Mouse (Mus musculus): ENCODE measurements around the gene Amotl1. TPM values are rescaled to one million over a fixed set of nuclear protein-coding genes. Genes with fewer than 3 reads are reported as not detected.

Amotl1 gene
- polyA plus RNA-seq, 1 experiment from 2014 or later = 14.6 TPM

DNA sequence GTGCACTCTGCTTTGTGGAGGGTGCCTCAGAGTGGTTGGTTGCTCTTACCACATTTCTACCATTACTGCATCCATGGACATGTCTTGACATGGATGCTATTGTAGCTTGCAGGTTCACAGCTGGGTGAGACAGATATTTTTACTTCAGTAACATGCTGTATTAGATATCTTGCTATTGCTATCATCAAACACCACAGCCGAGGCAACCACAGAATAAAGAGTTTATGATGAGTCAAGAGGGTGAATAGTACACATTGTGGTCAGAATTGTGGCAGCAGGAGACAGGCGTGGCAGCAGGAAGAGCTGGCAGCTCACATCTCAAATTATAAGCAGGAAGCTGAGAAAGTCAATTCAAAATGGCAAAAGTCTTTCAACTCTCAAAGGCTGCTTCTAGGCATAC, 76.4 kb downstream of the Amotl1 start:
- Histone ChIP-seq H3K27me3 (no peaks in the 10 kb centered on the region), H3K4me1 (no peaks in the 10 kb centered on the region), H3K27ac (replicated peaks) (no peak overlapping the region), H3K36me3 (peaks cover 69% of the 10 kb centered on the region), H3K9me3 (no peaks in the 10 kb centered on the region), H3K9ac (replicated peaks) (no peak overlapping the region), H3K4me2 (replicated peaks) (no peak overlapping the region), H3K4me3 (no peak overlapping the region)
- WGBS = 83% methylated on average over 2 of the region's 2 CpGs
- ATAC-seq (ENCODE audit: low FRiP score, low read depth) = no peak

DNA sequence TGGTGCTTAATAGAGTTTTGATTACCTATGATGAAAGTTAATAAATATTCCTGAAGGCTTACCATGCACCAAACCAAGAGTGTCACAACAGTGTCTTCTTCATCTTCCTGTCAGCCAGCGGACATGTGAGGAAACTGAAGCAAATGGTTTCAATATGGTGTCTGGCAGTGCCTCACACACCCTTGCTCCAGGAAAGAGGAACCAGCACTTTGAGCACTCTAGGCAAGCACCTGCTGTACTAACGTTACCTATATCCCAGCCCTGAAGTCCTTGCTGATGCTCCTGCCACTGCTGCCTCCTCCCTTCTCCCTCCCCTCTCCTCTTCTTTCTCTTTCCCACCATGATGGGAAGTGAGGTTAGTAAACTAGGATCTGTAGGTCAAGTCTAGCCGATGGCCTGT, 80.4 kb downstream of the Amotl1 start:
- Histone ChIP-seq H3K4me1 (no peaks in the 10 kb centered on the region), H3K9me3 (no peaks in the 10 kb centered on the region), H3K36me3 (peaks cover 63% of the 10 kb centered on the region), H3K9ac (replicated peaks) (no peak overlapping the region), H3K27ac (replicated peaks) (no peak overlapping the region), H3K4me3 (no peak overlapping the region), H3K27me3 (no peaks in the 10 kb centered on the region), H3K4me2 (replicated peaks) (no peak overlapping the region)
- WGBS = 99% methylated on average over 3 of the region's 3 CpGs
- ATAC-seq (ENCODE audit: low FRiP score, low read depth) = no peak

DNA sequence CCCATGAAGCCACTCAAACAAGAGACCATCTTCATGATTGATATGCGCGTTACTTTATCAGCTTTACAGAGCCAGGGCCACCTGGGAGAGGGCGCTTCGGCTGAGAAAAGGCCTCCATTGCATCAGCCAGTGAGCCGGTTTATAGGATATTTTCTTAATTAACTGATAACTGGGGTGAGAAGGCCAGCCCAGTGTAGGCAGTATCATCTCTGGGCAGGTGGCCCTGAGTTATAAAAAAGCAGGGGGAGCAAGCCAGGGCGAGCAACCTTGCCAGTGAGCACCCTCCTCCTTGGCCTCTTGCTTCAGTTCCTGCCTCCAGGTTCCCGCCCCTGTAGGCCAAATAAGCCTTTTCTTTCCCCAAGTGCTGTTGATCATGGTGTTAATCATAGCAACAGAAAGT, 81.5 kb downstream of the Amotl1 start:
- Histone ChIP-seq H3K4me2 (replicated peaks) (no peak overlapping the region), H3K9ac (replicated peaks) (no peak overlapping the region), H3K9me3 (no peaks in the 10 kb centered on the region), H3K4me1 (no peaks in the 10 kb centered on the region), H3K27ac (replicated peaks) (no peak overlapping the region), H3K4me3 (no peak overlapping the region), H3K27me3 (no peaks in the 10 kb centered on the region), H3K36me3 (peaks cover 60% of the 10 kb centered on the region)
- WGBS = 93% methylated on average over 7 of the region's 7 CpGs
- no peak for ATAC-seq (ENCODE audit: low FRiP score, low read depth)

DNA sequence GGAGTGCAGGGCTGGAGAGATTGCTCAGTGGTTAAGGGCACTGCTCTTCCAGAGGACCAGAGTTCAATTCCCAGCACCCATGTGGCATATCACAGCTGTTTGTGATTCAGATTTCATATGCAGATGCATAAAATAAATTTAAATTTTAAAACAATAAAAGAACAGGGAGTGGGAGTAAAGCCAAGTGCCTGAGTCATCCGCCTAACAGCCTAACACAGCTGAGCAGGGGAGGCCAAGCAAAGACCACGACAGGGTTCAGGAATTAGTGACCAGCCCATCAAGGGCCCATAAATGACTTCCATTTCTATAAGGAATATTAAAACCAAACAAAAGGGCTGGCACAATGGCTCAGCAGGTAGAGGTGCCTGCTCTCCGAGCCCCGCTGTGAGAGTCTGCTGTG, 84.3 kb downstream of the Amotl1 start:
- Histone ChIP-seq H3K4me1 (no peaks in the 10 kb centered on the region), H3K9me3 (no peaks in the 10 kb centered on the region), H3K9ac (replicated peaks) (no peak overlapping the region), H3K36me3 (peaks cover 83% of the 10 kb centered on the region), H3K4me3 (no peak overlapping the region), H3K4me2 (replicated peaks) (no peak overlapping the region), H3K27me3 (no peaks in the 10 kb centered on the region), H3K27ac (replicated peaks) (no peak overlapping the region)
- ATAC-seq (ENCODE audit: low FRiP score, low read depth) = no peak
- 64% methylated on average over 4 of the region's 4 CpGs for WGBS

DNA sequence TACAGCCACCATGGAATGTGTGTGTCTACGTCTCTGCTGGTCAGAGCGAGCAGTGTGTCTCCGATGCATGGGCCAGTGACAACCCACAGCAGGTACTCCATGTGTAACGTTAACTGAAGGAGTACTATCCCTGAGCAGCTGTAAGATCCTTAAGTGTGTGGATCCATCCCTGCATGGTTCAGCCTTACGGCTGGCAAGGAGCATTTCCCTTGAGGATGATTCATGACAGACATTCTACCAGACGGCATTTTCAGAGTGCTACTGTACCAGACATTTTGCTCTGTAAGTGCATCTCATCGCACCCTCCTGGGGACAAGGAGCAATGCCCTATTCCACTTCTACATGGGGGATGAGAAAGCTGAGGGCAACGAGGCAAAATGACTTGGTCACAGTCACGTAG, 84.9 kb downstream of the Amotl1 start:
- H3K4me1 ChIP-seq = no peaks in the 10 kb centered on the region
- no peak overlapping the region for H3K27ac ChIP-seq (replicated peaks)
- no peaks in the 10 kb centered on the region for H3K9me3 ChIP-seq
- H3K4me3 ChIP-seq = no peak overlapping the region
- H3K27me3 ChIP-seq = no peaks in the 10 kb centered on the region
- H3K4me2 ChIP-seq (replicated peaks) = no peak overlapping the region
- WGBS = 92% methylated on average over 9 of the region's 9 CpGs
- no peak overlapping the region for H3K9ac ChIP-seq (replicated peaks)
- H3K36me3 ChIP-seq = peaks cover 82% of the 10 kb centered on the region
- ATAC-seq (ENCODE audit: low FRiP score, low read depth) = no peak

DNA sequence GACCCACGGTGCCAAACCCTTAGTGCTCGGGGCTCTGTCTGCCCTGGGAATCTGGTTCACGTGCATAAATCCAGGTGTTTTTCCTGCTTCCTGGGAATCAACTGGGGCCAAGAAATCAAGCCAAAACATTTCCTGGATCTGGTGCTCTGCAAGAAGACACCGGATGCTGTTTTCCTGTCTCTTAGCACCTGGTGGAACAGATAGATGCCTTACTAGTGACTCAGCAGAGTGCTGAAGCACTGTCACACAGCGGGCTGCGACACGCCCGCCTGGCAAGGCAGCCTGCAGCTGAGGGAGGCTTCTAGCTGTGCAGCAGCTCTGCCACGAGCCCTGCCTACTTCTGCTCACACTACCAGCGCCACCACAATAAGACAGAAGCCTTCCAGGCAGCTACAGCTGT, 85.4 kb downstream of the Amotl1 start:
- H3K4me1 ChIP-seq = no peaks in the 10 kb centered on the region
- H3K4me3 ChIP-seq = no peak overlapping the region
- H3K27me3 ChIP-seq = no peaks in the 10 kb centered on the region
- H3K27ac ChIP-seq (replicated peaks) = no peak overlapping the region
- WGBS = 88% methylated on average over 10 of the region's 10 CpGs
- no peak overlapping the region for H3K9ac ChIP-seq (replicated peaks)
- no peak overlapping the region for H3K4me2 ChIP-seq (replicated peaks)
- no peaks in the 10 kb centered on the region for H3K9me3 ChIP-seq
- ATAC-seq (ENCODE audit: low FRiP score, low read depth) = no peak
- H3K36me3 ChIP-seq = peaks cover 84% of the 10 kb centered on the region

DNA sequence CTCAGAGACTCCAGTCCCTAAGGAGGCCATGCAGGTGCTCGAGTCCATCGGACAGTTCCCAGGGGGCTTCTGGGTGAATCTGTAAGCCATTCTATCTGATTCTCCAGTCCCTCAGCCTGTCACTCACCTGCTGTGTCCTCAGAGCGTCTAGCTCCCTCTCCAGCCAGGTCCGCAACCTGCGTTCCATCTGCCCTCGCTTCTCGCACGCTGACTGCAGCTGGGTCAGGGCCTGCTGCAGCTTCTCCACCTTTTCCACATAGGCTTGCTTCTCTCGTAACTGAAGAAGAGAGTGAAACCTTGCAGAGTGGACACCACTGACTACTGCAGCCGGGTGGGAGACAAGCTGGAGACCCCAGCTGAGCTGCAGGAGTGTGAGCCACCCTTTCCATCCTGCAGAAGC, 86.5 kb downstream of the Amotl1 start:
- no peaks in the 10 kb centered on the region for H3K9me3 ChIP-seq
- no peak overlapping the region for H3K4me2 ChIP-seq (replicated peaks)
- no peak for ATAC-seq (ENCODE audit: low FRiP score, low read depth)
- H3K4me1 ChIP-seq = no peaks in the 10 kb centered on the region
- no peak overlapping the region for H3K27ac ChIP-seq (replicated peaks)
- H3K27me3 ChIP-seq = no peaks in the 10 kb centered on the region
- peaks cover 83% of the 10 kb centered on the region for H3K36me3 ChIP-seq
- H3K9ac ChIP-seq (replicated peaks) = no peak overlapping the region
- 91% methylated on average over 10 of the region's 10 CpGs for WGBS
- no peak overlapping the region for H3K4me3 ChIP-seq

DNA sequence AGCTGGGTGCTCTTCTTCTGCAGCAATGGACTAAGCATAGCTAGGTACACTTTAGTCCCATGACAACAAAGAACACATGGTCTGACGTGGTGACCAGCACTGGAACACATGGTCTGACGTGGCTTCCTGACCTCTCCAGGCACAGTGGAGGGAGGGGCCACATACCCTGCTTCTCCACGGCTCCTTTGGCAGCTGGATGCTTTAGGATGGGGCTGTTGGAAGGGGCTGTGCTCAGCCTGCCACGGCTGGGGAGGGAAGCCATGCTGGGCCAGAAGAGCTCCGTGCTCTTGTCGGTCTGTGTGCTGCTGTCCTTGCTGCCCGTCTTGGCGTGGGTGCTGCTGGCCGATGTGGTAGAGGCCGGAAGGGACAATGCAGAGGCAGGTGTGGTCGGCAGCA, 96.5 kb downstream of the Amotl1 start:
- 88% methylated on average over 11 of the region's 11 CpGs for WGBS
- H3K4me3 ChIP-seq = no peak overlapping the region
- H3K27ac ChIP-seq (replicated peaks) = no peak overlapping the region
- no peak for ATAC-seq (ENCODE audit: low FRiP score, low read depth)
- H3K4me1 ChIP-seq = no peaks in the 10 kb centered on the region
- no peak overlapping the region for H3K4me2 ChIP-seq (replicated peaks)
- no peak overlapping the region for H3K9ac ChIP-seq (replicated peaks)
- H3K9me3 ChIP-seq = no peaks in the 10 kb centered on the region
- H3K27me3 ChIP-seq = no peaks in the 10 kb centered on the region
- peaks cover 83% of the 10 kb centered on the region for H3K36me3 ChIP-seq

DNA sequence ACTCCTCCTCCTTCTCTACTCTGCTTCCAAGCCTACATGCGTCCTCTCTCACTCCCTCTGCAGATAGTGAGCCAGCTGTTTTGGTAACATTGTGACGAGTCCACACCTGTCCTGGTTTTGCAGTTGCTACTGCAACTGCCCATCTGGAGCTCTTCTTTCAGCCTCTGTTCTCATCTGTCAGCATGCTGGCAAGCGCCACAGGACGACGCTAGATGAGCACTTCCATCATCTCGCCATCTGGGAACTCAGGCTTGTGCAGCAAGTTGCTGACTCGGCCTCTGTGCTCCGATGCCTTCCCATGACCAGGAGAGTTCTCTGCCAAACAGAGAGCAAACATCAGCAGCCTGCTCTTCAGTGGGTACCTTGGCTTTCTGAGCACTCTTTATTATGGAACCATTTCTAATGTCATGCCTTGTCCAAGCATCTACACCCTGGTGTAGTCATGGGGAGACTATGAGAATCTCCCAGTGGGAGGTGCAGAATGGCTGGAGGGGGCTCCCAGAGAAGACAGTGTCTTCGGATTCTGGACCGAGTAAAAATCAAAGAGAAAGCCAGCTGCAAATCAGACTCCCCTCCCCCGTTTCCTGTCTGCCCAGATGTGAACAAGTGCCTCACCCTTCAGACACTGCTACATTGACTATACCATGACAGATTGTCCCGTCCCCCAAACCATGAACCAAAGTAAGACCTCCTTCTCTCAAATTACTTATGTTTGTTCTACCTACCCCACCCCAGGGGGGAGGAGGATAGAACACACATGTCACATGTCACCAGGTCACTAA, 97.1 kb downstream of the Amotl1 start:
- Histone ChIP-seq H3K4me2 (replicated peaks) (no peak overlapping the region), H3K9ac (replicated peaks) (no peak overlapping the region), H3K27me3 (no peaks in the 10 kb centered on the region), H3K27ac (replicated peaks) (no peak overlapping the region), H3K4me1 (no peaks in the 10 kb centered on the region), H3K4me3 (no peak overlapping the region), H3K9me3 (no peaks in the 10 kb centered on the region), H3K36me3 (peaks cover 87% of the 10 kb centered on the region)
- no peak for ATAC-seq (ENCODE audit: low FRiP score, low read depth)
- WGBS = 88% methylated on average over 12 of the region's 12 CpGs

DNA sequence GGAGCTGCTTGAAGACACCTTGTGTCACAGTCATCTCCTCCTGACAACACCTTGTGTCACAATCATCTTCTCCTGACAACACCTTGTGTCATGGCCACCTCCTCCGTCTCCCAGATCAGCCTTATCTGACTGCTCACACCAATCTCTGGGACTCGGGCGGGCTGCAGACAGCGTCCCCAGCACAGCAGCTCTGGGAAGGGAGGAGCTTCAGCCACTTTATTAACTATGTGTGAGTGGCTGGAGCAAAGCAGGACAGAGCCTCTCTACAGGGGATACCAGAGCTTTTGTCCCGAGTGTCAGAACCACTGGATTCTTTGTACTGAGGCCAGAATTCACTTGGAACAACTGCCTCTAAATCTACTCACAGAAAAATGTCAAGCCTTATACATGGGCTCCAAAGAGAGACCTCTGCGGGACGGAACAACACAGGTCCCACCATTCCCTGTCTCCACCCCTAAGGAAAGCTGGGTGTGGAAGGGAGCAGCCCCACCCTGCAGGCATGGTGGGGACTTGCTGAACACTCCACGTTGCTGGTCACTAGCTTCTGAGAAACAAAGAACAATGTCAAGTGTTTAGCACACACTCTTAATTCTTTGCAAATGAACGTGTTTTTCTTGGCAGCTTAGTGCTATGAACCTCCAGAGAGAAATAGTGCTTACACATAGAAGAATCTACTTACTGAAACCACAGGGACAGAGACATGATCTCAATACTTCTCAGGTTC, 100.7 kb downstream of the Amotl1 start:
- Histone ChIP-seq H3K9me3 (no peaks in the 10 kb centered on the region), H3K27ac (replicated peaks) (no peak overlapping the region), H3K36me3 (peaks cover 86% of the 10 kb centered on the region), H3K4me2 (replicated peaks) (no peak overlapping the region), H3K4me3 (no peak overlapping the region), H3K9ac (replicated peaks) (no peak overlapping the region), H3K4me1 (no peaks in the 10 kb centered on the region), H3K27me3 (no peaks in the 10 kb centered on the region)
- WGBS = 73% methylated on average over 9 of the region's 9 CpGs
- ATAC-seq (ENCODE audit: low FRiP score, low read depth) = no peak

DNA sequence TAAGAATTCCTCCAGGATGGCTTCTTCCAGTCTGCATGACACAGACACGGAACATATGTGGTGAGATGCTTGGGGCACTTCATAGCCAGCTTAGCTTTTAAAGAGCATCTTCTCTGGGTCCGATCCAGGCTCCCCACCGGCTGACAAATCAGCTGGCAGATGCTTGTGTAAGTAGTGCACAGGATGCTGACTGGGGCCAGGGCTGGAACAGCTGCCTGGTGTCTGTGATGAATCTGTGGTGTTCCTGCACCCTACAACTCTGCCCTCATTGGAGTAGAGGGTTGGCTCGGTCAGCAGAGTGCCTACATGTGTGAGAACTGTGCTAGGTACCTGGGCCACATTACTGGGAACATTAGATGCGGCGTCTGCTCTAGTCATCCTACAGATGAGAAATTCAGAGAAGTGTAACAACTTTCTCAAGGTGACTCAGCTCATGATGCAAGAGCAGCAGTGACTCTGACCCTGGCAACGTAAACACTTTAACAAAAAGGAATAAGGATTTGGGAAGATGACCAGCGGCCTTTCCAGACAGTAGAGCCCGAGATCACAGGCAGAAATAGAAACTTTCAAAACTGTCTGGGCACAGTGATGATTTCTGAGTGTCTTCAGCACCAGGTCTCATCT, 109.9 kb downstream of the Amotl1 start:
- no peak overlapping the region for H3K9ac ChIP-seq (replicated peaks)
- 86% methylated on average over 9 of the region's 9 CpGs for WGBS

DNA sequence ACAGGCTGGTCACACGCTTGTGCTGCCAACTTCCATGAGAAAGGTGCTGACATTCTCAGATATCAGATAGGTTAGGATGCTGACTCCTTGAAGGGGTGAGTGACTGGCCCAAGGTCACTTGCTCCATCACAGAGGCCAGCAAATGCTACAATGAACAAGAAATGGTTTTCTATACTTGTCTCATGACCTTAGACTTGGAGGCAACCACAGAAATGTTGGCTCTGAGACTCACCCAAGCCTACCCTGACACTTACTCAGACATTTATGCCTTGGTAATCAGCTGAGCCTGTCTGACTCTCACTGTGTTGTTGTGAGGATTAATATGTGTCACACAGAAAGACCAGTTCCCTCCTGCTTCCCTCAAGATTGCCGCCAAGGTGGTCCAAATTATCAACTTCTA, 111.2 kb downstream of the Amotl1 start:
- Histone ChIP-seq H3K9ac (replicated peaks) (no peak overlapping the region), H3K9me3 (no peaks in the 10 kb centered on the region), H3K27me3 (no peaks in the 10 kb centered on the region), H3K4me1 (peaks cover 7% of the 10 kb centered on the region; the same call in 1 of the 2 replicates), H3K4me2 (replicated peaks) (no peak overlapping the region), H3K27ac (replicated peaks) (no peak overlapping the region), H3K36me3 (no peaks in the 10 kb centered on the region), H3K4me3 (no peak overlapping the region)
- ATAC-seq (ENCODE audit: low FRiP score, low read depth) = no peak
- WGBS = 93% methylated on average over 2 of the region's 2 CpGs

More for the DNA sequence above, 109.9 kb downstream of the Amotl1 start:
- Histone ChIP-seq H3K27ac (replicated peaks) (no peak overlapping the region), H3K36me3 (peaks cover 9% of the 10 kb centered on the region; the same call in 1 of the 2 replicates), H3K27me3 (no peaks in the 10 kb centered on the region), H3K4me1 (peaks cover 7% of the 10 kb centered on the region; the same call in 1 of the 2 replicates), H3K4me3 (no peak overlapping the region), H3K9me3 (no peaks in the 10 kb centered on the region), H3K4me2 (replicated peaks) (no peak overlapping the region)
- no peak for ATAC-seq (ENCODE audit: low FRiP score, low read depth)
